Mouse (Mus musculus): ENCODE results near the gene Cradd. TPM values are rescaled to one million over a fixed set of nuclear protein-coding genes. Genes with fewer than 3 reads are reported as not detected.

Cradd gene
- total RNA-seq, 2 experiments from 2014 or later, result 7.4 TPM

DNA sequence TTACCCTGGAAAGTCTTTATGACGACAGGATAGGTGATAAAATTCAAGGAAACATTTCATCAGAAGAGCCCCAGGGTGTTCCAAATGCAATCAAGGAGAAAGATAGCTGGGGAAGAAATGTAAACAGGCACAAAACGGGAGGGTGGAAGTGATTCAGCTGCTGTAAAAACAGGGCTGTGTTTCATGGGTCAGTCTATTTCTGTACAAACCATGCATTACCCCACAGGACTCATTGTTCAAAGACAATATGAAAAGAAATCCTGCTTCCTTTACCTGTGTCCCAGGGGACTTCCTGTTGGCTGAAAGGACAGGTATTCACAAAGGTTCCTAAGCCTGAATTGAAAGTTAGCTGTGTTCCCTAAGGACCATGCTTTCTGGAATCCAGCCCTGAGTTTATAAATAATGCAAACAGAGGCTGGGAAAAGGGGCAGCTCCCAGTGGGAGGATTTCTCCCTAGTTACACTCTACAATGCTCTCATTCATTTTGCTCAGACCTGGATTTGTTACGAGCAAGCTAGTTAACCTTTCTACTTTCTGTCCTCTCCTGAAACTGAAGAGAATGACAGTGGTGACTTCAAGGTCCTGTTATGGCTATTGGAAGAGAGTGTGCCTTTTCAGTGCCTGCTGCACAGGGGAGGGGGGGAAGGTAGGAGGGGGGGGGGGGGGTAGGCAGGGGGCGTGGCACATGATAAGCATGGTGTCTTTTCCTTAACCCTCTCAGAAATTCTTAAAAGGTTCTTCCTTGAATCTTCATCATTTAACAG is 13.0 kb upstream of the Cradd start:
- DNase-seq, result no peak
- intact Hi-C loops (cut with DNase I), result no loop called here

DNA sequence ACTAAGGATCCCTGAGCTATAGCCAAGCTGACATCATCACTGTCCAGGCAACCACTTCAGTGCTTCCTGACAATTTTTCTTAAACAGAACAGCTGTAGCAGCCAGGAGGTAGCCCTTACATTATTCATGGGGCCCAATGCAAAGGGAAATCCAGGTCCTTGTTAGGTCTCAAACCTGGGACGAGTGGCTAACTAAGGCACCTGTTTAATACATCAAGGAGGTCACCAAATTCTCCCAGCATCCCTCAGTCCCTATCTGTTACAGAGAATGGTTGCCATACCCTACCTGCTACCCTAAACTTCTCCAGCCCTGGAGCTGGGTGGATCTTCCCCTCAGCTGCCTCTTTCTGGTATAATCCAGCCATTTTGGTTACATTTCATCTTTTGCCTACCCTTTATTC is 10.9 kb upstream of the Cradd start:
- no peak for DNase-seq
- intact Hi-C loops (cut with DNase I), result no loop called here

DNA sequence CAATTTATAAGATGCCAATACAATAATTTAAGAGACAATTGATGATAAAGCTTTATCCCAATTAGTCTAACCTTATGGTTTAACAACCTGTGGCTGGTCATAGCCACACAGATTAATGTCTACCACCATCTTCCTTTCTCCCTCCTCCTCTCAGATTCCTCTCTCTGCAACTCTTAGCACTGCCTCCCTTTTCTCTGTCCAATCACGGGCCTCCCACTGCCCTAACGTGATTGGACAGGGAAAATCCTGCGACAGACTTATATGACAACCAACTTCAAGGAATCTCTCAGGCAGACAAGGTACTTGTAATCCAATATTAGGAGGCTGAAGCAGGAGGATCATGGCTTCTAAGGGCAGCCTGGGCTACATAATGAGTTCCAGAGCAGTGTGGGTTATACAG is 8.7 kb upstream of the Cradd start:
- intact Hi-C loops (cut with DNase I), result no loop called here
- no peak for DNase-seq

DNA sequence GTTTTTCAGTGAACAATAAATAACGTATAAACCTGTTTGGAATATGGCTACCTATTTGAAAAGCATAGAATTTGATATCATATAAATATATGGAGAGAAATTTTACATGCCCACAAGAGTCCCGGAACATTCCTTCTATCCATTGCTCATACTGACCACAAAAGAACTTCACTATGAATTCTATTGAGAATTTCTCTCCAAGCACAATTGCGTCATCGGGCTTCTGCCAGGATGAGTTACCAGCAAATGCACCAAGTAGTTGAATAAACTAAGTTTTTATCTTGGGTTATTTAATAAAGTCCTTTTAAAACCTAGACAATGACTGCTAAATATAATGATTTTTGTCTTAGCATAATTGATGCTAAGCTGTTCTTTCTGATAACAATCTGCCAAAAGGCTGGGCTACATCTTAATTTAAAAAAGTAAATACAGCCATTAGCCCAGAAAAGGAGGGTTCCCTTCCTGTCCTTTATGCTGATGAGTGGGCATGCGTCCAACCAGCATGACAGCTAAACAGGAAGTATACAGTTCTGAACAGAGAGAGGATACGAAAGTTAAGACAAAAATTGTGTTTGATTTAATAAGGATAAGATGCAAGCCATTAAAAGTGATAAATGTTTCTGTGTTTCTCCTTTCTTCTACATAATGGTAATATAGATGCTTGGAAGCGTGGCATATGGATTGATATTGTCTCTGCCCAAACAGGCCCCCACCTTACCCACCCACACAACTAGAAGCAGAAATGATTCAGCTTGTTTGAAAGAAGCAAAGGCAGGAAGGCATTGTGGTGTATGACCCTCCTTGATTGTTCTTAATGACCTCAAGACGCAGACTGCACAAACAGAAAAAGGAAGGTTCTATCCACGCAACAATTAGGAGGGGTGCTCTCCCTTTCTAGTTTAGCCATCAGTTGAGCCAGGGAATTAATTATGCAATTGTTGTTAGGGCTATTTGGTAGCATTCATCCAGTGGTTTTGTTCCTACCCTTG is 6.7 kb upstream of the Cradd start:
- intact Hi-C loops (cut with DNase I), result no loop called here

DNA sequence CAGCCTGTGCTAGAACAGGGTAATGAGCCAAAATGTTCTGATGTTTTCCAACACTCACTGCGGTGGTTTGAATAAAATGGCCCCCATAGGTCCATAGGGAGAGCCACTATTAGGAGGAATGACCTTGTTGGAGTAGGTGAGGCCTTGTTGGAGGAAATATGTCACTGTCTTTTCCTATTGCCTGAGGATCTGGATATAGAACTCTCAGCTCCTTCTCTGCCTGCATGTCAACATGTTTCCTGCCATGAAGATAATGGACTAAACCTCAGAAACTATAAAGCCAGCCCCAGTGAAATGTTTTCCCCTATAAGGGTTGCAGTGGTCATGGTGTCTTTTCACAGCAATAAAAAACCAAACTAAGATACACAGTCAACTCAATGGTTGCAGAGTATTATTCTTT is 6.0 kb upstream of the Cradd start:
- intact Hi-C loops (cut with DNase I), result loop anchor here (10.0 kb wide), 1 partner anchor 85 kb away; the partner anchor contains the start of gene Socs2
- no peak for DNase-seq

More for the DNA sequence above, 6.7 kb upstream of the Cradd start:
- DNase-seq, result no peak

DNA sequence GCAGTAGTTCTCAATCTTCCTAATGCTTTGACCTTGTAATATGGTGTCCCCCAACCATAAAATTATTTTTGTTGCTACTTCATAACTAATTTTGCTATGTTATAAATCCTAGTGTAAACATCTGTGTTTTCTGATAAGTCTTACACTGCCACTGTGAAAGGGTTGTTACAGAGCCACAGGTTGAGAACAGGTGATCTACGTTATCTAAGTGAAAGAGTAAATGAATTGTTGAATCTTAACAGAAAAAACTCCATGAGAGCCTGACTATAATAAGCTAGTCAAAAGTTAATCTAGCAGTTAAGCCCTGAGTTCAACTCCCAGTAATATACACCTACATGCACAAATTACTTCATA is 322 bp upstream of the Cradd start:
- intact Hi-C loops (cut with DNase I), result loop anchor here (10.0 kb wide), 1 partner anchor 91 kb away; the partner anchor contains the start of gene Socs2

DNA sequence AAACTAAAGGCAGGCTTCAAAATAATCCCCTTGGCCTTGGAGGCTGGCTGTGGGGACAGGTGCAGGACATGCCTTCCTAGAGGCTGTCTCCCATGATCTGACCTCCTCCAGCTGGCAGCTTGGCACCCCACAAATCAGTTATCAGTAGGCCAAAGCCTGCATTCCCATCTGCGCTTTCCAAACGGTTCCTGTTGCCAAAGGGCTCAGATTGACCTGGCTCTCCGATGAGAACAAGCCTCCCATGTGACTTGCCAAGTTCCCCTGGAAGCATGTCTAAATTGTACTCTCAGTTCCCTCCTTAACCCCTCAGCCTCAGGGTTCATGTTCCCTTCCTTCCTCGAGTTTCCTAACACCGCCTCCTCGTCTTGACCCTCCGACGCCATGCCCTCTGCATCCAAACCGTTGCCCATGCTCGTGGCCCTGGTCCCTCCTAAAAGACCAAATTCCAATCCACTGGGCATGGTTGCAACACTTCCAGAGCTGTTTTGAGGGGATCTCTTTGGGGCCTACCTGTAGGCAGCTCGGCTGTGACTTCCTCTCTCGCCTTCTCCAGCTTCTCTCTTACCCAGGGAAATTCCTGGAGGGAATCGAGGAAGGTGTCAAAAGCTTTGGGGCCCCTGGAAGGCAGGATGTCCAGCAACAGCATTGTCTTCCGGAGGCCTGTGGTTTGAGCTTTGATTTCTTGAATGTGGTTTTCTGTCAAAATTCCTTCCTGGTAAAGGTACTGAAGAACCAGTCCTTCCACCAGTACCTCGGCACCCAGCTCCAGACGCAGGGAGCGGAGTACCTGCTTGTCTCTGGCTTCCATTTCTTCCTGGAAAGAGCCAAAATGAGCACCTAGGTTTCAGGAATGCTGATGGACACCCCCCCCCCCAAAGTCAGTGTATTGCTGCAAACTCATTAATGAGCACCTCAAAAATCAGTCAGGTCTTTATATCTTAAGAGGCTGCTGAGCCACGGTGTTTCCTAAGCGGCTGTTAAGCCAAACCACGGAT is 1.6 kb downstream of the Cradd start:
- peak; percentile 88 for DNase-seq
- intact Hi-C loops (cut with DNase I), result loop anchor here (10.0 kb wide), 1 partner anchor 92 kb away; the partner anchor contains the start of gene Socs2

More for the DNA sequence above, 322 bp upstream of the Cradd start:
- DNase-seq, result no peak

DNA sequence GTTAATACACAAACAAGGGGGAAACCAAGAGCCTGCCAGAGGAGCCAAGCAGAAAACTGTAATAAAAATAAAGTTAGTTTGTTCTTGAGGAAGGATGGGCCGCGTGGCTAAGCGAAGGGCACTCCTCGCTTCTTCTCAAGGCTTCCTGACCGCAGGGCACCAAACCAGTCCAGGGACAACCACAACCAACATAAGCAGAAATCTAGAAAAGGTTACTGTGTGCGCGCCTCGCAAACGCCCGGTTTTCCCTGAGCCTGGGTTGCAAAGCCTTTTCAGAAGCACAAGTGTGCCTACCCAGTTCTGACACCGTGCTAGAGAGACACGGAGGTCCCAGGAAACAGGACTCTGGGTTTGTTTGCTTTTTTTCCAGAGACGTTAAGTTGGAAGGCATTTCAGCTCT is 4.9 kb downstream of the Cradd start:
- intact Hi-C loops (cut with DNase I), result loop anchor here (10.0 kb wide), 1 partner anchor 314 kb away; no protein-coding TSS in a partner anchor

DNA sequence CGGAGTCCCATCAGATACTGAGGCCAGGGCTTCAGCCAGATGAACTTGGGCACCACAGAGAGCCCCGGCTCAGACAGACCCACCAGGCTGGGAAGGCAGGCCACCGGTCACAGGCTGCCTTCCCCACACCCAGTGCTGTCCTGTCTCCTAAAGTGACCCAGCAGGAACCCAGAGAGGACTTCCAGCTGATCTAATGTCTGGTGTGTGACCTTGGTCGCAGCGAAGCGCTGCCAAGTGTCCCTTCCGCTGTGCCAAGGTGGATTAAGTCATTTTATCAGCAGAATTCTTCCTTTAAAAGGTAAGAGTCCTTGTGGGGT is 5.6 kb downstream of the Cradd start:
- intact Hi-C loops (cut with DNase I), result loop anchor here (10.0 kb wide), 1 partner anchor 314 kb away; no protein-coding TSS in a partner anchor
- DNase-seq, result no peak

More for the DNA sequence above, 4.9 kb downstream of the Cradd start:
- no peak for DNase-seq

DNA sequence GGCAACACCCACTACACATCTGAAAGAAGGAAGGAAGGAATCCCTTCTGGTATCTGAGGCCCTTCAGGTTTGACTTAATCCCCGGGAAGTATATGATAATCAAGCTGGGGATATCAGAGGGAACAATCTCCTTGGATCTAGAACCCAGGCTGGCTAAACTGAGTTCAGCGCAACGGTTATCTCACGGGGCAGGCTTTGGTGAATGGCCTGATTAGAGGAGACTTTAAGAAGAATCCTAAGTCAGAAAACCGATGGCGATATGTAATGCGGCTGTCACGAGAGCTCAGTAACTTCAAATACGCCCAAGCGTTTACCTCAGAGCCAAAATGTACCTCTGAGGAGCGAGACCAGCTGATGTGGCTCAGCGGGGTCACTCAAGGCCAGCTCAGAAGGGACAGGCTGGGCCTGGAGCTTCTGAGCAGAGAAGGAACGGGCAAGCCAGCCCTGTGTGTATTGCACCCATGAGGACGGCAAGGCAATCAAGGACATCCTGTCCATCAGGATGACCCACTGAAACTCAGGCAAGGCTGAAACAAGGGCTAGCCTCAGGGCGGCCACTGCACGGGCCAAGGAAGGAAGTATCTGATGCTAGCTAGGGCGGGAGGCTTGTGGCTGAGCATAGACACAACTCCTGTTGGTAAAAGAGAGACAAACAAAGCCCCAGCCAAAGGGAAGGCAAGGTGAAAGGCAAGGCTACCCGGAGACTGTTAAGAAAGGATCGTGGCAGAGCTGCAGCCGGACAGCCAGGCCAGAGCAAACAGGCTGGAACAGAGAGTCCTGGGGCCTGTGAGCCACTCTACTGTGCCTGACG is 6.1 kb downstream of the Cradd start:
- intact Hi-C loops (cut with DNase I), result loop anchor here (10.0 kb wide), 1 partner anchor 313 kb away; no protein-coding TSS in a partner anchor
- no peak for DNase-seq

DNA sequence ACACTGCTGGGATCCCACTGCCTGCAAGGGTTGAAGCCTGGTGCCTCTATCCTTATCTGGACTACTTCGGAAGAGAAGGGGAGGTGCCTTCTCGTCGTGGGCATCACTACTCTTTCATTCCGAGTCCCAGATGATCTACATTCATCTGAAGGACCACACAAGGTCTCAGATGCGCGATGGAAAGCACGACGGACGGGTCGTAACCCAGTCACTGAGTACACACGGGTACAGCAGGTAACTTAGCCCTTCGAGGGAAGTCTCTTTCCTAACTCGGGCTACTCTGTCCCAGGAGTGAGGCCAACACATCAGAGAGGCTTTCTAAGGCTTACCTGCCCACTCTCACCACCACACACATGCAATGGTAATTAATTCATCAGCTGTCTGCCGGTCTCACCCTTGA is 6.8 kb downstream of the Cradd start:
- DNase-seq, result no peak
- intact Hi-C loops (cut with DNase I), result loop anchor here (10.0 kb wide), 1 partner anchor 312 kb away; no protein-coding TSS in a partner anchor

DNA sequence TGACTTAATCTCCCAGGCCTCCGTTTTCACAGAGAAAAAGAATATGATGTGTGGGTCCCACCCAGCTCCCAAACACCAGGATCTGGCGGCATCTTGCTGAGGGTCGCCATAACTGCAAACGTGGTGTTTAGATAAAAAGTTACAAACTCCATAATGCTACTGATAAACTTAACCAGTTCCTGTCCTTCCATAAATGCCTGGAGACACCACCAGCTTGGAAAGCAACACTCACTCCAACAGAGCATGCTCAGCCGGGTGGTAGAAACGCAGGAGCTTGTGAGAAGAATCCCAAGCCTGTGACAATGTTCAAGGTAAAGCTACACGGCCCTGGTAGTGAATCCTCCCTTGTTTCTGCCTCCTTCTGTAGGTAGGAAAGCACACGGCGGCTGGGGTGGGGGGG is 7.3 kb downstream of the Cradd start:
- no peak for DNase-seq
- intact Hi-C loops (cut with DNase I), result loop anchor here (10.0 kb wide), 1 partner anchor 312 kb away; no protein-coding TSS in a partner anchor

DNA sequence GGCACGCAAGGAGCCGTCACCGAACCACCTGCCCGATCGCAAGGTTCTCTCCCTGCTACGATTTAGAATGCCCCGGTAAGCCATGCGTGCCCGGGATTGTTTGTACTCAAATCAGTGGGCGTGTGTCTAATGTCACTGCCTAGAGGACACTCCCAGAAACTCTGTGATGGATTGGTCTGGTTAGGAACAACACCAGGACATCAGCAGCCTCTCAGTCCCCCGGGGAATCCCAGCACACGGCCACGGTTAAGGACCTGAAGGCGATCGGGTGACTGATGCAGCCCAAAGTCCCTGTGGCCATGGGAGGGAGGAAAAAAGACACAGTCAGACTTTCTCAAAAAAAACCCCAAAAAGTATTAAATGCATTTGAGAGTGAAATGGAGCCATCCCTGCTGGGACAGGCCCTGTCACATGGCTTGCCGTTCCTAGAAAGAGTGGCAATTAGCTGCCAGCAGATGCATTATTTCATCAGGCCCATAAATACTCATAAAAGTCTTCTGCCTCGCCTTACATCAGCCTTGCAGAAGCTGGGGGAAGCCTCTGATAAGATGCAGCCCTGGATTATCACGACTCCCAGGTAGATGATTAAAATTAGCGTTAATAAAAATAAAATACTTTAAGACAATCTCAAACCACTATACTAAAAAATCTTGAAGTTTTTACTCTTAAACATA is 8.0 kb downstream of the Cradd start:
- no peak for DNase-seq
- intact Hi-C loops (cut with DNase I), result loop anchor here (10.0 kb wide), 1 partner anchor 311 kb away; no protein-coding TSS in a partner anchor

DNA sequence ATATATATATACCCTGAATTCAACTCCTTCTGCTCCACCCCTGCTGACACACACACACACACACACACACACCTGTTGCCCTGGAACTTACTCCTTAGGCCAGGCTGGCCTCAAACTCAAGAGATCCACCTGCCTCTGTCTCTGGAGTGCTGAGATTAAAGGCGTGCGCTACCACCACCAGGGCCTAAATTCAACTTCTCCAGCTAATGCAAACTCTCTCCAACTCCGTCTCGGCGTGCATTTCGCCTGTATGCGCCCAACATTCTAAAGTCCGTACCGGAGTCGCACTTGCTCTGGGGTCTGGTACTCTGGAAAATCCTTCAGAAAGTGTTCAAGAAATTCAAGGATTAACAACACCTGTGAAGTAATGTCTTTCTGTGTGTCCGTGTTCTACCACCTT is 8.6 kb downstream of the Cradd start:
- DNase-seq, result no peak
- intact Hi-C loops (cut with DNase I), result loop anchor here (10.0 kb wide), 1 partner anchor 311 kb away; no protein-coding TSS in a partner anchor

DNA sequence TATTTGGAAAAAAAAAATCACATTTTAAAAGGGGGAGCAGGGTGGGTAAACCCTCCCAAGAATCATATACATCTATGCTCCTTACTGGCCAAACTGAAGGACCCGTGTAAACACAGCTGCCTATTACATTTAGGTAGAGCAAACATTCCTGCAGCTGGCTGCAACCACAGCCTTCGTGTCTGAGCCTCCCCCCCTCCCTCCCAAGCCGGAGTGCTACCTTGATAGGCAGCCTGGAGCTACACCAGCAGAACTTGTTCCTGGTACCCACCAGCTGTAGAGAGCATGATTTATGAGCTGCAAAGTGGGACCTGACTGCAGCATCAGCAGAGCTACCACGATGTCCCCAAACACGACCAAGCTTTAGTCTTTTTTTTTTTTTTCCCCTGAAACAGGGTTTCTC is 9.9 kb downstream of the Cradd start:
- DNase-seq, result no peak
- intact Hi-C loops (cut with DNase I), result loop anchor here (10.0 kb wide), 1 partner anchor 309 kb away; no protein-coding TSS in a partner anchor

DNA sequence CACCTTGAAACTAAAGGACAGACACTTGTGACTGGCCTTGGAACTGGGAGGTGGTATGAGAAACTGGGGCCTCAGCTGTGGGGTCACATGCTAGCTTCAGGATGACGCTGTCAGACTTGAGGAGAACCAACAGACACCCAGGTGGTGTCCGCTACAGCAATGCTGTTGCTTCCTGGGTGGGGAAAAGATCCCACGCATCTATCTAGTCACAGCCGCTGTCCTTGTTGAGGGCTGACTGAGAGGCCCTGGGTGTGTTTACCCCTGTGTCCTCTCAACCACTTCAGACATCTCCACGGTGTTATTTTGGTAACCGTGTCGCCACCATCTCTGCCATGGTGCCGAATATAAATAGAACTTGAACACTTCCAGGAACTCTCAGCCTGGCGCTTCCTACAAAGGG is 10.4 kb downstream of the Cradd start:
- DNase-seq, result no peak
- intact Hi-C loops (cut with DNase I), result loop anchor here (10.0 kb wide), 1 partner anchor 309 kb away; no protein-coding TSS in a partner anchor

DNA sequence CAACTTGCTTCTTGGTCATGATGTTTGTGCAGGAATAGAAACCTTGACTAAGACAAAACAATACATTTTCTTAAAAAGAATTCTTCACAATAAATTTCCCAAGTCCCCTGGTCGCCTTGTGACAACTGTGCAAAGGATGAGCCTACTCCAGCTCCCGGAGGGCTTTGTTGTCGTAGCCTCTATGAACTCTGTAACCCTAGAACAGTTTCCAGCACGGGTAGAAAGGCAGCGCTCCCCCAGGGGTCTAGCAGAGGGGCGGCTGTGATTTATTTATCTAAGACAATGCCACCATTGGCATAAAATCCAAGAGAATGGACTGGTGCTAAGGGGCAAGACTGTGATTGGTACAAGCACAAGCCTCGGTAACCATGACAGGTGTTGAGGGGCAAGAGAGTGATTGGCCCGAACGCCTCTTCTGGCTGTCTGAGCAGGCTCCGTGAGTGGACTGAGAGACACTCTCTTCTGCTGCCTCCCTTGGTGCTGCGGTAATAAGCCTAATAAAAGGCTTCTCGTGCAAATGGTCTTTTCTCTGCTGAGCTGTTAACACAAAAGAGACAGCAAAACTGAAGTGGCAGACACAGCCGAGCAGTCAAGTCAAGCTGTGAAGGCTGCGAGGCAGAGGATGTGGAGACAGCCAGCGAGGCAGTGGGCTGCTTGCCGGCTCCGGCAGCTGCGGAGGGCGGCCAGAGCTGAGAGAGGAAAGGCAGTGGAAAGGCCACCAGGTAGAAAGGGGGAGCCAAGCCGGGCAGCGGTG is 13.1 kb downstream of the Cradd start:
- DNase-seq, result peak; percentile 85

More for the DNA sequence above, 13.1 kb downstream of the Cradd start:
- intact Hi-C loops (cut with DNase I), result loop anchor here (10.0 kb wide), 1 partner anchor 306 kb away; no protein-coding TSS in a partner anchor

Measured in left cerebral cortex, postnatal 4 days (tissue).